Mouse (Mus musculus) kidney, adult 8-10 months (tissue): ENCODE measurements around the gene Hdhd3.

Source experiments
- DNase-seq, 2 experiments: peaks; one replicate each; pipeline ENCODE4 v3.0.0; 2022

Gene Hdhd3

GRCm38 (mm10) chr4:62472071-62472470, 31.2 kb downstream of the Hdhd3 start:
- DNase-seq, result no peak

GRCm38 (mm10) chr4:62470598-62471051, 32.6 kb downstream of the Hdhd3 start, which contains the start of gene Wdr31:
TSS of gene Wdr31 (minus strand) at chr4:62470896.
- DNase-seq, result peak; percentile 71 to 80

DNA sequence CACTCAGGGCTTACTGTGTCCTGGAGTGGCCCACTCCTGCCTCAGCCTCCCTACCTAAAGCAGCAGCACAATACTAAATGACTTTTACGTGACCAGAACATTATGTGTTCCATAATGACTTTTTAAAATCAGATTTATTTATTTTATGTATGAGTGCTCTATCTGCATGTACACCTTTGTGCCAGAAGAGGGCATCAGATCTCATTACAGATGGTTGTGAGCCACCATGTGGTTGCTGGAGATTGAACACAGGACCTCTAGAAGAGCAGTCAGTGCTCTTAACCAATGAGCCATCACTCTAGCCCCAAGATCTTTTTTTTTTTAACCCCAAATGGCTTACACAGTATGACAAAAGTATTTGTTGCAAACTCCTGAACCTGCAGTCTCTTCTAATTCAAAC, 35.1 kb downstream of the Hdhd3 start:
- DNase-seq, result no peak

DNA sequence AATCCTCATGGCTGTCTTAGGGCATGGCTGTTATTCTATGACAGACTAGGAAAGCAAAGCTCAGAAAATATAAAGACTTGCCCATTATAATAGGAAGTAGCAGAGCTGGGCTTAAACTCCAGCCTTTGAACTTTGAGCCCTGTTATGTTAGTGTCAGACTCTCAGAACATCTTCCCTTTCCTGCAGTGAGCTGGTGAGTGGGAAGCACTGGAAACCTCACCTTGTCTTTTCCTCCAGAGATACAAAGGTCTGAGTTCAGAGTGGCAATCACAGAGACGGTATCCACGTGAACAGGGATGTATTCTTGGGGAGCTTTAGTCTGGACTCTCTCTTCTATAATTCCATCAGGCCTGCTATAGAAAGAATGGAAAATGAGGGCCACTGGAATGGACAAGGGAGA, 40.1 kb downstream of the Hdhd3 start:
- peak; percentile 32 to 41 for DNase-seq

DNA sequence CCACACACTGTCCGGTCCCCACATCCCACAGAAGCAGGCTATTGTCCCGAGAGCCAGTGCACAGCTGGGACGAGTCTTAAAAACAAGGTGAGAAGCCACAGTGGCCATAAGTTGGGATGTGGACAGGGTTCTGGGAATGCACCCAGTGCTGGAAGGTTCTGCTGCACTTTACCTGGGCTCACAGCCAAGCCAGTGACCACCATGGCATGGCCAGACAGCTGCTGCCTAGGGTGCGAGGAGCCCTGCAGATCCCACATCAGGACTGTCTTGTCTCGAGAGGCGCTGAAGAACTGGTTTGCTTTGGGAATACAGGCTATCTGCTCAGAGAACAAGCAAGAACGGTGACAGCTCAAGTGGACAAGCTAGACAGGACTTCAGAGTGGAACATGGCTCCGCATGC, 42.9 kb downstream of the Hdhd3 start:
- no peak for DNase-seq

DNA sequence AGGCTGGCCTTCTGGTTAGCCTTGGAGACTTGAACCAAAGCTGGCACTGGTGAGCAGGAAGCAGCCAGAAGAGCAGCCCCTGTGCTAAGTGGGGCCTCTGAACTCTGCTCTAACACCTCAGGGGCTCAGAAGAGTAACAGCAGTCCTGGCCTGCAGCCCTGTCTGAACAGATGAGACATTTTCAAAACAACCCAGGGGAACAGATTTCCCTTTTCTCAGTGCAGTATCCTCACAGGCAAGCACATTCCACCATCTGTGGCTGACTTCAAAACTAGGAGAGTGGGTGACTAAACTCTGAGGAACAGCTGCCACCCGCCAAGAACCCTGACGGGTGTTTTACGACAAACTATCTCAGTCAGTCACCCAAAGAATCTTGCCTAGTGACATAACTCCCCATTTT, 44.2 kb downstream of the Hdhd3 start:
- no peak for DNase-seq

GRCm38 (mm10) chr4:62454995-62455394, 48.3 kb downstream of the Hdhd3 start:
- peak in 1 of 2 experiments; percentile 53 for DNase-seq
